ENCODE assay signal across 27 mouse cellular contexts in genomic region chr11:59327625-59328024, GRCm38 (mm10). TPM values are rescaled to one million over a fixed set of nuclear protein-coding genes. Genes with fewer than 3 reads are reported as not detected.
A peak's percentile ranks its signal among the peaks of the same experiment; 100 is the strongest.
DNase-seq lines count a peak whose midpoint lies in the region; ATAC-seq and TF ChIP-seq lines count a peak whose summit lies in the region.
"Had no signal": no experiment of that assay in that cellular context is flagged by ENCODE, and none has a peak within 500 bp of the region (broad histone marks: within the 10 kb centered on the region; RNA-seq: fewer than 3 reads in every experiment).

No protein-coding gene starts in this region.

- H3K4me2 ChIP-seq in kidney, embryonic 14.5 days (replicated peaks; ENCODE audit: low read depth, low read length) = no peak overlapping the region
- H3K4me2 ChIP-seq in midbrain, embryonic 12.5 days (replicated peaks) = no peak overlapping the region
- H3K4me2 ChIP-seq in midbrain, embryonic 11.5 days = no peak overlapping the region
- H3K4me2 ChIP-seq: forebrain, embryonic 15.5 days; heart, embryonic 15.5 days; hindbrain, embryonic 12.5 days had no signal

- DNase-seq in kidney, adult 9 months = no peak
- DNase-seq in midbrain, embryonic 11.5 days (ENCODE audit: low spot score, missing footprints) = no peak
- no peak for DNase-seq in ES-E14 (ENCODE audit: low read depth, low spot score)
- no peak for DNase-seq in layer of hippocampus, adult 18-20 months (ENCODE audit: low spot score in 2 of 2)
- no peak for DNase-seq in adrenal gland, adult 8-10 months
- DNase-seq: adrenal gland, postnatal 25 days; B cell, adult 2 months; cerebellum, adult 18-20 months; cerebellum, adult 9-11 months; gastrocnemius, postnatal 10 days; heart, adult 18-20 months had no signal

- H3K36me3 ChIP-seq in kidney, embryonic 14.5 days (ENCODE audit: control insufficient read depth, insufficient read depth, low read length) = no peaks in the 10 kb centered on the region
- no peaks in the 10 kb centered on the region for H3K36me3 ChIP-seq in midbrain, embryonic 12.5 days
- no peaks in the 10 kb centered on the region for H3K36me3 ChIP-seq in midbrain, embryonic 11.5 days (ENCODE audit: control insufficient read depth, insufficient read depth, low read length)
- no peaks in the 10 kb centered on the region for H3K36me3 ChIP-seq in ES-E14 (ENCODE audit: control insufficient read depth, insufficient read depth, low read length, poor library complexity, severe bottlenecking)
- H3K36me3 ChIP-seq: embryonic facial prominence, embryonic 10.5 days; forebrain, embryonic 15.5 days; heart, embryonic 10.5 days; heart, embryonic 15.5 days; hindbrain, embryonic 12.5 days had no signal

- ATAC-seq in kidney, embryonic 14.5 days (ENCODE audit: low FRiP score, low TSS enrichment) = 0 out of 2 replicates have a peak, but pooled peaks have one; percentile 5
- ATAC-seq in midbrain, embryonic 12.5 days (ENCODE audit: low FRiP score, low read depth) = no peak
- no peak for ATAC-seq in midbrain, embryonic 11.5 days (ENCODE audit: low FRiP score)
- ATAC-seq: activated CD4-positive, CD25-positive, alpha-beta regulatory T cell, adult 4 months; CD4-positive, CD25-positive, alpha-beta regulatory T cell, adult 4 months; forebrain, embryonic 15.5 days; hindbrain, embryonic 16.5 days; inflammation-experienced regulatory T-cells, adult 6 months; intestine, postnatal 0 days had no signal

- H3K4me1 ChIP-seq in kidney, embryonic 14.5 days (ENCODE audit: control insufficient read depth, insufficient read depth, low read length) = no peaks in the 10 kb centered on the region; the same call in 1 of the 2 replicates
- H3K4me1 ChIP-seq in midbrain, embryonic 12.5 days = peaks cover 23% of the 10 kb centered on the region
- peaks cover 10% of the 10 kb centered on the region for H3K4me1 ChIP-seq in midbrain, embryonic 11.5 days (ENCODE audit: control insufficient read depth, insufficient read depth, low read length)
- H3K4me1 ChIP-seq in ES-E14 (ENCODE audit: control insufficient read depth in 2 of 2, insufficient read depth in 2 of 2, low read length in 2 of 2, poor library complexity in 1 of 2) = no peaks in the 10 kb centered on the region

- no peaks in the 10 kb centered on the region for H3K27me3 ChIP-seq in kidney, embryonic 14.5 days (ENCODE audit: control insufficient read depth, insufficient read depth, low read length)
- H3K27me3 ChIP-seq in midbrain, embryonic 12.5 days = peaks cover 47% of the 10 kb centered on the region
- no peaks in the 10 kb centered on the region for H3K27me3 ChIP-seq in midbrain, embryonic 11.5 days (ENCODE audit: control insufficient read depth, insufficient read depth, low read length)
- H3K27me3 ChIP-seq: forebrain, embryonic 15.5 days; heart, embryonic 15.5 days had no signal

- H3K4me3 ChIP-seq in kidney, embryonic 14.5 days (ENCODE audit: low read length) = no peak overlapping the region
- no peak overlapping the region for H3K4me3 ChIP-seq in midbrain, embryonic 12.5 days
- no peak overlapping the region for H3K4me3 ChIP-seq in midbrain, embryonic 11.5 days (ENCODE audit: low read depth, low read length)
- H3K4me3 ChIP-seq in ES-E14 (ENCODE audit: insufficient read depth in 1 of 2, low read depth in 1 of 2, low read length in 2 of 2, poor library complexity in 1 of 2, severe bottlenecking in 1 of 2) = peak overlapping the region; percentile 25 to 56; a peak in 3 of 4 replicates
- H3K4me3 ChIP-seq: embryonic facial prominence, embryonic 10.5 days; forebrain, embryonic 15.5 days; heart, embryonic 10.5 days; heart, embryonic 15.5 days; hindbrain, embryonic 12.5 days had no signal

- WGBS in kidney, embryonic 14.5 days = 82% methylated on average over 18 of the region's 18 CpGs
- 85% methylated on average over 18 of the region's 18 CpGs for WGBS in midbrain, embryonic 12.5 days
- WGBS in midbrain, embryonic 11.5 days = 85% methylated on average over 18 of the region's 18 CpGs

- in situ Hi-C loops in ES-E14 (cut with MboI; ENCODE audit: low sequenced_read_pairs in 2 of 2, unreplicated experiment in 2 of 2) = no loop called here

- H3K9me3 ChIP-seq in kidney, embryonic 14.5 days (ENCODE audit: control insufficient read depth, low read length) = no peaks in the 10 kb centered on the region
- H3K9me3 ChIP-seq in midbrain, embryonic 12.5 days = no peaks in the 10 kb centered on the region
- no peaks in the 10 kb centered on the region for H3K9me3 ChIP-seq in midbrain, embryonic 11.5 days (ENCODE audit: control insufficient read depth, low read length)
- H3K9me3 ChIP-seq in ES-E14 (ENCODE audit: control insufficient read depth, insufficient read depth, low read depth, low read length) = no peaks in the 10 kb centered on the region
- H3K9me3 ChIP-seq: embryonic facial prominence, embryonic 10.5 days; forebrain, embryonic 15.5 days; heart, embryonic 10.5 days; heart, embryonic 15.5 days; hindbrain, embryonic 12.5 days had no signal

- H3K27ac ChIP-seq in kidney, embryonic 14.5 days (ENCODE audit: low read depth, low read length) = no peak overlapping the region
- H3K27ac ChIP-seq in midbrain, embryonic 12.5 days (replicated peaks) = 0 out of 2 replicates have a peak overlapping the region, but pooled peaks have one; percentile 1
- H3K27ac ChIP-seq in midbrain, embryonic 11.5 days (ENCODE audit: low read depth, low read length) = no peak overlapping the region
- no peak overlapping the region for H3K27ac ChIP-seq in ES-E14 (ENCODE audit: insufficient read depth, low read depth, low read length, poor library complexity, severe bottlenecking)
- H3K27ac ChIP-seq: forebrain, embryonic 15.5 days; heart, embryonic 10.5 days; heart, embryonic 15.5 days; hindbrain, embryonic 12.5 days had no signal

- H3K9ac ChIP-seq in kidney, embryonic 14.5 days (ENCODE audit: low read depth, low read length) = no peak overlapping the region
- H3K9ac ChIP-seq in midbrain, embryonic 12.5 days (replicated peaks) = no peak overlapping the region
- no peak overlapping the region for H3K9ac ChIP-seq in midbrain, embryonic 11.5 days (ENCODE audit: low read length)
- no peak overlapping the region for H3K9ac ChIP-seq in ES-E14 (ENCODE audit: insufficient read depth, low read depth, low read length, poor library complexity, severe bottlenecking)
- H3K9ac ChIP-seq: forebrain, embryonic 15.5 days; heart, embryonic 15.5 days; hindbrain, embryonic 12.5 days had no signal

TF ChIP-seq in ES-E14, 5 proteins besides CTCF, POLR2A, EP300 and RAD21:
- no peak for TF ChIP-seq HCFC1 (IDR thresholded peaks at IDR 0.05; ENCODE audit: borderline replicate concordance, insufficient read depth, low read length)
- TF ChIP-seq CHD2 (IDR thresholded peaks at IDR 0.05; ENCODE audit: low read depth, low read length) = no peak
- TF ChIP-seq MAFK (IDR thresholded peaks at IDR 0.05; ENCODE audit: insufficient read depth, low read depth, low read length) = no peak
- no peak for TF ChIP-seq ZC3H11A (IDR thresholded peaks at IDR 0.05; ENCODE audit: borderline replicate concordance, low read depth, low read length)

RNA-seq across cellular contexts. Expression of gene Wnt9a, which starts 20.9 kb away (rescaled TPM):
- 0.64 and 0.85 TPM in 2 replicates for polyA plus RNA-seq in kidney, embryonic 14.5 days (2014; fragmentation: Nextera tagmentation; extraction: Ambion mirVana)
- polyA plus RNA-seq in midbrain, embryonic 12.5 days (2016; fragmentation: Nextera tagmentation; extraction: Ambion mirVana) = 7.3 and 8.1 TPM in 2 replicates
- 4.0 and 4.8 TPM in 2 replicates for polyA plus RNA-seq in midbrain, embryonic 11.5 days (2014; fragmentation: Nextera tagmentation; extraction: Ambion mirVana)
- 3.0 and 5.8 TPM in 2 replicates for total RNA-seq in ES-E14 (2012; rRNA removed)
- total RNA-seq in layer of hippocampus, adult 18-20 months (2021) = 1 to 10 TPM; 3.5 to 4.1 TPM
- 1 to 10 TPM; 1.2 to 1.5 (median 1.5) TPM for total RNA-seq in adrenal gland, adult 8-10 months (2022)
- polyA plus RNA-seq: activated CD4-positive, CD25-positive, alpha-beta regulatory T cell, adult 4 months; CD4-positive, CD25-positive, alpha-beta regulatory T cell, adult 4 months; inflammation-experienced regulatory T-cells, adult 6 months had no signal

RNA-seq across cellular contexts. Expression of gene Wnt3a, which starts 37.1 kb away (rescaled TPM):
- not detected in 2 replicates for polyA plus RNA-seq in kidney, embryonic 14.5 days (2014; fragmentation: Nextera tagmentation; extraction: Ambion mirVana)
- polyA plus RNA-seq in midbrain, embryonic 12.5 days (2016; fragmentation: Nextera tagmentation; extraction: Ambion mirVana) = 2.0 and 3.7 TPM in 2 replicates
- 1.4 and 2.0 TPM in 2 replicates for polyA plus RNA-seq in midbrain, embryonic 11.5 days (2014; fragmentation: Nextera tagmentation; extraction: Ambion mirVana)
- total RNA-seq in ES-E14 (2012; rRNA removed) = 0.85 and 1.8 TPM in 2 replicates
- total RNA-seq in layer of hippocampus, adult 18-20 months (2021) = under 1 TPM in 1 of 2 experiments, not detected in 1; 0.25 TPM
- not detected for total RNA-seq in adrenal gland, adult 8-10 months (2022)
- total RNA-seq: adrenal gland, adult 18-20 months; adrenal gland, postnatal 25 days; gastrocnemius, postnatal 10 days; gastrocnemius, postnatal 4 days; heart, adult 18-20 months; heart, postnatal 25 days had no signal
- polyA plus RNA-seq: CD4-positive, CD25-positive, alpha-beta regulatory T cell, adult 4 months; heart, embryonic 15.5 days; intestine, postnatal 0 days had no signal

RNA-seq across cellular contexts. Expression of gene Prss38, which starts 47.8 kb away (rescaled TPM):
- polyA plus RNA-seq in kidney, embryonic 14.5 days (2014; fragmentation: Nextera tagmentation; extraction: Ambion mirVana) = not detected in 2 replicates
- polyA plus RNA-seq in midbrain, embryonic 12.5 days (2016; fragmentation: Nextera tagmentation; extraction: Ambion mirVana) = 0.14 TPM in 1 of 2 replicates, not detected in the other
- not detected in 2 replicates for polyA plus RNA-seq in midbrain, embryonic 11.5 days (2014; fragmentation: Nextera tagmentation; extraction: Ambion mirVana)
- 0.53 and 1.5 TPM in 2 replicates for total RNA-seq in ES-E14 (2012; rRNA removed)
- not detected for total RNA-seq in layer of hippocampus, adult 18-20 months (2021)
- not detected for total RNA-seq in adrenal gland, adult 8-10 months (2022)
- total RNA-seq: adrenal gland, adult 18-20 months; adrenal gland, postnatal 25 days; gastrocnemius, postnatal 10 days; gastrocnemius, postnatal 4 days; heart, adult 18-20 months; heart, postnatal 25 days had no signal
- polyA plus RNA-seq: activated CD4-positive, CD25-positive, alpha-beta regulatory T cell, adult 4 months; CD4-positive, CD25-positive, alpha-beta regulatory T cell, adult 4 months; embryonic facial prominence, embryonic 10.5 days; embryonic facial prominence, embryonic 14.5 days; forebrain, embryonic 15.5 days; heart, embryonic 10.5 days; heart, embryonic 15.5 days; hindbrain, embryonic 12.5 days; hindbrain, embryonic 16.5 days; intestine, postnatal 0 days had no signal

Comparison
In these comparisons a context has a peak if more than half of its experiments do, and no peak if none do; other contexts are left out.
1. H3K4me3 ChIP-seq: peak in ES-E14 (2 of 2); none in kidney, embryonic 14.5 days (single experiment), midbrain, embryonic 12.5 days (single experiment) and midbrain, embryonic 11.5 days (single experiment).